Mouse (Mus musculus): ENCODE data around the gene Cd82.

GRCm38 (mm10) chr2:93452057-93452456 lies 10.9 kb downstream of the Cd82 start:
- TF ChIP-seq TCF12 (IDR thresholded peaks at IDR 0.05; ENCODE audit: insufficient read depth, poor library complexity, severe bottlenecking) (peak; percentile 22), MYOD1 (IDR thresholded peaks at IDR 0.05; ENCODE audit: control insufficient read depth in 1 of 3, insufficient read length in 2 of 3, low read depth in 2 of 3) (peak in 2 of 3 experiments; percentile 73 to 76), E2F4 (IDR thresholded peaks at IDR 0.05; ENCODE audit: insufficient read depth) (no peak), SRF (IDR thresholded peaks at IDR 0.05; ENCODE audit: control insufficient read depth, insufficient read length, low read depth) (no peak), REST (IDR thresholded peaks at IDR 0.05; ENCODE audit: insufficient read depth, insufficient read length) (no peak), POLR2A (IDR thresholded peaks at IDR 0.05; ENCODE audit: insufficient read length, low read depth) (no peak), POLR2AphosphoS2 (IDR thresholded peaks at IDR 0.05; ENCODE audit: insufficient read length, low read depth) (no peak)

Data from myocyte (in vitro differentiated cells).